Mouse (Mus musculus) c-Kit-negative CD71-positive TER-119-positive erythroid progenitor cells, embryonic 14.5 days (primary cell): ENCODE data around the gene F2rl3.

Experiments
- DNase-seq: peaks from one replicate; pipeline ENCODE4 v3.0.0-alpha.2; 2013; ENCODE audit warnings: low read depth, low spot score

The F2rl3 gene

GRCm38 (mm10) chr8:72765696-72766095 is 4.0 kb downstream of the F2rl3 start:
- no peak for DNase-seq

DNA sequence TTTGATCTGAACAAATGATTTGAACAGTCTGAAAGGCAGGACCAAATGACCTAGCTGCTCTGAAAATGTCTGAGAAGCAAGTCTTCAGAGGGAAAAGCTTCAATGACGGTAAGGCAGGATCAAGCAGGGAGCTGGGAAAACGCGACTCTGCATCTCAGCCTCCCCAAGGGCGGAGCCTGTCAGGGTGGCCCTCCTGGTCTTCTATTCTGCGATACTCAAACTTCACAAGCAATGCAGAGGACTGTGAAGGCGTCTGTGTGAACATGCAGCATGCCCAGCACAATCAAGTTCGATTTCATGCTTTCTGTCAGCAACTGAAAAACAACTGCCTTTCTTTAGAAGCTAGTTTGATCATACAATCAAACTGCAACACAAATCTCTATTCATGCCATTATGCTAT is 5.1 kb downstream of the F2rl3 start:
- DNase-seq, result no peak

GRCm38 (mm10) chr8:72777797-72778196 is 16.1 kb downstream of the F2rl3 start:
- DNase-seq, result no peak

DNA sequence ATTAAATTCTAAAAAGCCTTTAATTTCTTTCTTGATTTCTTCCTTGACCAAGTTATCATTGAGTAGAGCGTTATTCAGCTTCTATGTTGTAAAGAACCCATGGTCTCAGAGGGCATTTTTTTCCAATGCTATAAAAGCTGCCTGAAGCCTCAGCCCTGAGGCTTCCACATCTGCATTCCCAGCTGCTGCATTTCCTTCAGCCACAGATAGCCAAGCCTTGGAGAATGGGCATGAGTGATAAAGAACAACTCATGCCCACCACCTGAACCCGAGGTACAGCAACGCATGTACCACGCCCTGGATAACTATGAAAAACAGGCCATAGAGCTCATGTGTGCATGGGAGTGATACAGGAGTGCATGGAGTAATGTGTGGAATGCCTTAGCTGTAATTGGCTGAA is 19.0 kb downstream of the F2rl3 start:
- DNase-seq, result no peak

GRCm38 (mm10) chr8:72801583-72801982 is 39.9 kb downstream of the F2rl3 start:
- DNase-seq, result no peak

DNA sequence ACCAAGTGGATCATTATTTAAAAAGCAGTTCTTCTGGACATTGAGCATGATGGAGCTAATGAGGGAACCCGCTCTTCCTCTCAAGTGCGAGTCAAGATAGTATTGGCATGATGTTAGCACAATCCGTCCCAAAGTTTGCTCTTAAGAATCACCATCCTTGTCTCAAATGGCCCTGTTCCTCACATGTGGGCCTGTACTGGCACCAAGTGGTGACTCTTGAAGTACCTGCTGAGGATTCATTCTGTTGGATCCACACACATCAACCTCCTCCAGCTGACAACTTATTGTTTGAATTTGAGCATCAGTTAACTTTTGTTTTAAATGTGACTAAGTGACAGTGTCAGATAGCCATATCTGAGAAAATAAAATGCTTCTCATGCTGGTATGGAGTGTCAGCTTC is 51.0 kb downstream of the F2rl3 start:
- DNase-seq, result no peak
